Comparison of ENCODE assay signal across 1 mouse cellular context in the genomic region with DNA sequence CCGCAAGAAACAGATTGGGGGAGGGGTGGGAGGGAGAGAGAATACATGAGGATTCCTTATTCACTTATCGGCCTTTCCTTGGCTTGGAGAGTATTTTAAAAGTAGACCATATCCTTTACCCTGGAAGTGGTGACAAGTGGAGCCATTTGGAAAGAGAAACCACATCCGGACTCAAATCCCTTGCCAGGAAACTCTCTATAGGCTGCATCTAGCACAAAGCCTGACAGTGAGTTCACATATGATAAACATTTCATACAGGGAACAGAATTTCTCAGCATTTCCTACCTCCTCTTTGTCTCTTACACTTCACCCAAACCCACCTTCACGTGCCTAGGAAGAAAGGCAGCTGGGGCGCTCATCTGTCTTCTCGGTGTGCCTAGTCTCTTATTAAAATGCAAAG.
A peak's percentile ranks its signal among the peaks of the same experiment; 100 is the strongest.
TF ChIP-seq lines count a peak whose summit lies in the region.

No protein-coding gene starts in this region.

TF ChIP-seq in MEL, 35 proteins besides CTCF, POLR2A, EP300 and RAD21 (continued from another document):
- no peak for TF ChIP-seq CHD1 (IDR thresholded peaks at IDR 0.05; ENCODE audit: low read depth, low read length)
- no peak for TF ChIP-seq SIN3A (IDR thresholded peaks at IDR 0.05; ENCODE audit: low read length)
- peak; percentile 71; the same call in 1 of the 2 replicates for TF ChIP-seq BHLHE40 (IDR thresholded peaks at IDR 0.05; ENCODE audit: borderline replicate concordance, low read depth, low read length)
- TF ChIP-seq USF2 (IDR thresholded peaks at IDR 0.05; ENCODE audit: borderline replicate concordance in 1 of 2, insufficient read depth in 1 of 2, low read depth in 1 of 2, low read length in 2 of 2), result no peak
- no peak for TF ChIP-seq TCF12 (IDR thresholded peaks at IDR 0.05; ENCODE audit: low read depth, low read length)
- no peak for TF ChIP-seq RCOR1 (IDR thresholded peaks at IDR 0.05; ENCODE audit: low read depth, low read length)
TF ChIP-seq in MEL: peak in this region for 1.
